Mouse (Mus musculus): Measurements from ENCODE around the gene Igsf11. TPM values are rescaled to one million over a fixed set of nuclear protein-coding genes. Genes with fewer than 3 reads are reported as not detected.

Gene Igsf11
- total and polyA plus RNA-seq, 3 experiments = not detected

DNA sequence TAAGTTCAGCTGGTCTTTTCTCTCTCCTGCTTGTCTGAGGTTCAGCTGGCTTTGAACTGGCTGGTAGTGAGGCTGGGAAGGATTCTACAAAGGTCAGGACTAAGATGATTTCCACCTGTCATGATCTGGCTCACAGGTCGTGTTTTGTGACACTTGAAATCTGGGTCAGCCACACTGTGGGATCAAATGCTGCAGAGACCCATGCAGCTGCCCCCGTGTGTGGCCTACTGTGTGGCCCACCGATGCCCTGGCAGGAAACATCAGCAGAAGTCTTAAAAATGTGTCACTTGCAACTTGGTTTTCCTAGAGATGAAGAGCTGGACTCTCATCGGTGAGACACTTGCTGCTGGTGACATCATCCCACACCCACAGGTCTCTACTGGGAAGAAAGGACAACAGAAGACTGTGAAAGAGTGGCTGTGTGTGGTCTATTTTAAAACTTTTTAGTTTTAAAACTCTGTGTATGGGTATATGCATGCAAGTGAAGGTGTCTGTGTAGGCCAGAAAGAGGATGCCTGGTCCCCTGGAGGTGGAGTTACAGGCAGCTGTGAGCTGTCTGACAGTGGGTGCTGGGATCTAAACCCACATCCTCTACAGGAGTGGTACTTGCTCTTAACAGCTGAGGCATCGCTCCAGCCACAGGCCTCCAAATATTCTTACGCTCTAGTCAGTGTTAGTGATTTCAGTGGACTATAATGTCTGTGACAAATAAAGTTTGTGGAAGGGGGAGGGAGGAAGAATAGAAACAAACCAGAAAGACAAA, 106.2 kb downstream of the Igsf11 start:
- no peaks in the 10 kb centered on the region for H3K4me1 ChIP-seq (ENCODE audit: control insufficient read depth in 1 of 2, insufficient read depth in 2 of 2, low read length in 2 of 2)
- H3K27me3 ChIP-seq (ENCODE audit: control insufficient read depth in 1 of 2, insufficient read depth in 2 of 2, low read length in 2 of 2) = no peaks in the 10 kb centered on the region
- no peak overlapping the region for H3K9ac ChIP-seq (ENCODE audit: control insufficient read depth, low read depth, low read length, poor library complexity, severe bottlenecking)
- no peak overlapping the region for H3K27ac ChIP-seq (ENCODE audit: control insufficient read depth, low read depth, low read length)
- H3K9me3 ChIP-seq (replicated peaks; ENCODE audit: insufficient read depth, low read length) = no peaks in the 10 kb centered on the region
- DNase-seq (ENCODE audit: low read depth, low spot score) = no peak
- no peak overlapping the region for H3K4me3 ChIP-seq (ENCODE audit: control insufficient read depth in 1 of 2, insufficient read depth in 1 of 2, low read depth in 2 of 2, low read length in 2 of 2)
- H3K79me2 ChIP-seq (ENCODE audit: control insufficient read depth, insufficient read depth, low read length, poor library complexity) = no peaks in the 10 kb centered on the region
- TF ChIP-seq MAZ (IDR thresholded peaks at IDR 0.05; ENCODE audit: low read depth, low read length) (no peak), TBP (IDR thresholded peaks at IDR 0.05; ENCODE audit: low read depth, low read length) (no peak), RCOR1 (IDR thresholded peaks at IDR 0.05; ENCODE audit: low read depth, low read length) (no peak), RAD21 (IDR thresholded peaks at IDR 0.05; ENCODE audit: low read depth, low read length) (no peak), BHLHE40 (IDR thresholded peaks at IDR 0.05; ENCODE audit: borderline replicate concordance, low read depth, low read length) (no peak), POLR2AphosphoS5 (IDR thresholded peaks at IDR 0.05; ENCODE audit: borderline replicate concordance, low read depth, low read length) (no peak), TAL1 (IDR thresholded peaks at IDR 0.05; ENCODE audit: low read length) (no peak), KAT2A (conservative IDR thresholded peaks at IDR 0.05; ENCODE audit: low read depth, low read length) (no peak), MAX (IDR thresholded peaks at IDR 0.05; ENCODE audit: low read length) (no peak), ELF1 (IDR thresholded peaks at IDR 0.05; ENCODE audit: low read depth, low read length) (no peak), JUND (IDR thresholded peaks at IDR 0.05; ENCODE audit: low read depth, low read length) (no peak), USF1 (IDR thresholded peaks at IDR 0.05; ENCODE audit: low read depth, low read length) (no peak), CHD2 (IDR thresholded peaks at IDR 0.05; ENCODE audit: low read length) (no peak)
- H3K36me3 ChIP-seq (ENCODE audit: control insufficient read depth in 1 of 2, insufficient read depth in 2 of 2, low read length in 2 of 2) = no peaks in the 10 kb centered on the region

DNA sequence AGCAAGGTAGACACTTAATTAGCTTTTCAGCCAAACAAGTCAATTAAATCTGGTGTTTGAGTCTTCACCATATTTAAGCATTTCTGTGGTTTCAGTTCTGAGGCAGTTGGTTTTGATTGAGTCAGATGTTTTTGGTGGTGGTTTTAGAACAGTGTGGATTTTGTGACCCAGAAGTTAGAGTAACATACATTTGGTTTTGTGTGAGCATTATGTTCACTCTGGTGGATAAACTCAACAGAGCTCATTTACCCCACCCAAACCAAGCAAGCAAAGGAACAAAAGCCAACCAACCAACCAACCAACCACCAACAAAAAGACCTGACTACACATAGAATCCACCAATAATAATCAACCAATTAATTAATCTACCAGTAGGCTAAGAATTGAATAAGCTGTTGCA, 106.8 kb downstream of the Igsf11 start:
- DNase-seq (ENCODE audit: low read depth, low spot score) = no peak
- Histone ChIP-seq H3K79me2 (ENCODE audit: control insufficient read depth, insufficient read depth, low read length, poor library complexity) (no peaks in the 10 kb centered on the region), H3K36me3 (ENCODE audit: control insufficient read depth in 1 of 2, insufficient read depth in 2 of 2, low read length in 2 of 2) (no peaks in the 10 kb centered on the region), H3K27ac (ENCODE audit: control insufficient read depth, low read depth, low read length) (no peak overlapping the region), H3K4me3 (ENCODE audit: control insufficient read depth in 1 of 2, insufficient read depth in 1 of 2, low read depth in 2 of 2, low read length in 2 of 2) (no peak overlapping the region), H3K9me3 (replicated peaks; ENCODE audit: insufficient read depth, low read length) (no peaks in the 10 kb centered on the region), H3K4me1 (ENCODE audit: control insufficient read depth in 1 of 2, insufficient read depth in 2 of 2, low read length in 2 of 2) (no peaks in the 10 kb centered on the region), H3K27me3 (ENCODE audit: control insufficient read depth in 1 of 2, insufficient read depth in 2 of 2, low read length in 2 of 2) (no peaks in the 10 kb centered on the region), H3K9ac (ENCODE audit: control insufficient read depth, low read depth, low read length, poor library complexity, severe bottlenecking) (no peak overlapping the region)
- TF ChIP-seq ZKSCAN1 (IDR thresholded peaks at IDR 0.05; ENCODE audit: low read depth, low read length) = no peak
- no peak for TF ChIP-seq ZC3H11A (IDR thresholded peaks at IDR 0.05; ENCODE audit: low read depth, low read length)
- TF ChIP-seq NRF1 (IDR thresholded peaks at IDR 0.05; ENCODE audit: insufficient read depth, low read depth, low read length, poor library complexity, severe bottlenecking) = no peak
- no peak for TF ChIP-seq MYB (IDR thresholded peaks at IDR 0.05; ENCODE audit: low read depth, low read length)
- no peak for TF ChIP-seq MXI1 (IDR thresholded peaks at IDR 0.05; ENCODE audit: low read depth, low read length)
- TF ChIP-seq BHLHE40 (IDR thresholded peaks at IDR 0.05; ENCODE audit: borderline replicate concordance, low read depth, low read length) = no peak
- no peak for TF ChIP-seq ZMIZ1 (IDR thresholded peaks at IDR 0.05; ENCODE audit: low read depth, low read length)
- no peak for TF ChIP-seq NELFE (IDR thresholded peaks at IDR 0.05; ENCODE audit: low read depth, low read length)
- no peak for TF ChIP-seq CHD2 (IDR thresholded peaks at IDR 0.05; ENCODE audit: low read length)
- TF ChIP-seq JUND (IDR thresholded peaks at IDR 0.05; ENCODE audit: low read depth, low read length) = no peak
- no peak for TF ChIP-seq SMC3 (IDR thresholded peaks at IDR 0.05; ENCODE audit: low read depth, low read length)
- no peak for TF ChIP-seq USF1 (IDR thresholded peaks at IDR 0.05; ENCODE audit: low read depth, low read length)
- TF ChIP-seq EP300 (IDR thresholded peaks at IDR 0.05; ENCODE audit: low read depth in 1 of 2, low read length in 2 of 2) = no peak
- TF ChIP-seq MEF2A (IDR thresholded peaks at IDR 0.05; ENCODE audit: extremely low read depth, insufficient replicate concordance, low read depth, low read length, poor library complexity, severe bottlenecking) = no peak
- TF ChIP-seq GABPA (IDR thresholded peaks at IDR 0.05; ENCODE audit: low read depth, low read length) = no peak
